Mouse (Mus musculus) embryonic fibroblast, embryonic 13.5 days (primary cell): ENCODE measurements around the gene Ppfibp1.

Experiments used
- CTCF ChIP-seq: IDR thresholded peaks from 2 replicates; pipeline ENCODE4 v1.5.1; 2011; ENCODE audit warnings: mild to moderate bottlenecking, control low read depth, low read length, moderate library complexity, borderline replicate concordance; ENCODE audit not compliant: insufficient read depth
- POLR2A ChIP-seq: IDR thresholded peaks from 2 replicates; pipeline ENCODE4 v1.6.1; 2011; ENCODE audit warnings: low read depth, mild to moderate bottlenecking, control low read depth, low read length, moderate library complexity

DNA sequence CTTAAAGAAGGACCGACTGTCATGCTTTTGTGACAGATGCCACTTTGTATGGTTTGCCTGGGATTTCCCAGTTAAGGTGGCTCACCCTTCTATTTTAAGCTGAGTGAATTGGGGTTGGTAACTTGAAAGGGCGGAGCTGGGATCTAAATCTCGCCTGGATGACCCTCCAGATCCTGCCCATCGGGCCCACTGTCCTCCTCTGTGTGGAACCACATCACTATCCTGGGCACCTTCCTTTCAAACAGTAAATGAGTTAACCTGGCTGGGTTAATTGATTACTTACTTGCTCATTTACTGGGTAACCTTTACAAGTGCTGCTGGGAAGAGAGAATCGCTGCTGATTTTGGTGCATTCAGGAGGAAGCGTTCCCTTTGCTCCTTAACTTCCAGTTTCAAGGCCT is 30.1 kb downstream of the Ppfibp1 start:
- no peak for TF ChIP-seq CTCF
- TF ChIP-seq POLR2A: no peak
